ENCODE assay signal across 8 mouse cellular contexts in genomic region chr10:59952152-59952780, GRCm38 (mm10). TPM values are rescaled to one million over a fixed set of nuclear protein-coding genes. Genes with fewer than 3 reads are reported as not detected.
DNase-seq lines count a peak whose midpoint lies in the region; ATAC-seq and TF ChIP-seq lines count a peak whose summit lies in the region.

No protein-coding gene starts in this region.

- peak overlapping the region; percentile 96 for H3K9ac ChIP-seq in forebrain, postnatal 0 days
- peak overlapping the region; percentile 78 for H3K9ac ChIP-seq in midbrain, embryonic 13.5 days (replicated peaks)
- peak overlapping the region; percentile 69 for H3K9ac ChIP-seq in stomach, postnatal 0 days (ENCODE audit: low read length)

- H3K27ac ChIP-seq in left cerebral cortex, adult 2 months = peak overlapping the region; percentile 98
- H3K27ac ChIP-seq in forebrain, postnatal 0 days (ENCODE audit: low read depth, low read length) = peak overlapping the region; percentile 94
- peak overlapping the region; percentile 96 for H3K27ac ChIP-seq in hindbrain, embryonic 10.5 days
- peak overlapping the region; percentile 97 for H3K27ac ChIP-seq in midbrain, embryonic 13.5 days
- H3K27ac ChIP-seq in stomach, postnatal 0 days (replicated peaks) = peak overlapping the region; percentile 91

- H3K9me3 ChIP-seq in forebrain, postnatal 0 days (ENCODE audit: low read length) = no peaks in the 10 kb centered on the region
- H3K9me3 ChIP-seq in hindbrain, embryonic 10.5 days = no peaks in the 10 kb centered on the region
- H3K9me3 ChIP-seq in midbrain, embryonic 13.5 days = no peaks in the 10 kb centered on the region
- no peaks in the 10 kb centered on the region for H3K9me3 ChIP-seq in stomach, postnatal 0 days (ENCODE audit: control insufficient read depth, low read length)

- no peak for TF ChIP-seq CTCF in left cerebral cortex, adult 2 months (IDR thresholded peaks at IDR 0.05)
- 0 out of 2 replicates have a peak, but pooled peaks have one; percentile 11 for TF ChIP-seq CTCF in forebrain, postnatal 0 days (IDR thresholded peaks at IDR 0.05; ENCODE audit: low read depth)
- no peak for TF ChIP-seq CTCF in stomach, postnatal 0 days (IDR thresholded peaks at IDR 0.05; ENCODE audit: low read depth)

- peaks cover 29% of the 10 kb centered on the region for H3K4me1 ChIP-seq in forebrain, postnatal 0 days (ENCODE audit: insufficient read depth)
- peaks cover 71% of the 10 kb centered on the region for H3K4me1 ChIP-seq in hindbrain, embryonic 10.5 days (replicated peaks)
- H3K4me1 ChIP-seq in midbrain, embryonic 13.5 days (replicated peaks) = peaks cover 46% of the 10 kb centered on the region
- peaks cover 3% of the 10 kb centered on the region for H3K4me1 ChIP-seq in stomach, postnatal 0 days (replicated peaks; ENCODE audit: control insufficient read depth, insufficient read depth)

- peak; percentile 42 for ATAC-seq in forebrain, postnatal 0 days
- ATAC-seq in midbrain, embryonic 13.5 days = peak; percentile 35
- ATAC-seq in stomach, postnatal 0 days (ENCODE audit: low FRiP score, low TSS enrichment) = no peak; the same call in 1 of the 2 replicates

- DNase-seq in left cerebral cortex, adult 2 months (ENCODE audit: extremely low spot score in 1 of 2, low spot score in 2 of 2) = peak; percentile 62 to 70
- no peak for DNase-seq in left cerebral cortex, adult 11 months (ENCODE audit: low spot score)
- DNase-seq in cerebellum, adult 9-11 months = peak; percentile 86
- peak; percentile 83 for DNase-seq in forebrain, postnatal 0 days
- DNase-seq in hindbrain, embryonic 10.5 days (ENCODE audit: low spot score) = peak; percentile 82
- DNase-seq in left cerebral cortex, postnatal 4 days = peak; percentile 79
- peak; percentile 51 for DNase-seq in stomach, postnatal 0 days (ENCODE audit: low spot score)

- 1% methylated on average over 31 of the region's 31 CpGs for WGBS in forebrain, postnatal 0 days
- under 1% methylated on average over 31 of the region's 31 CpGs for WGBS in hindbrain, embryonic 10.5 days
- WGBS in midbrain, embryonic 13.5 days = under 1% methylated on average over 31 of the region's 31 CpGs
- under 1% methylated on average over 31 of the region's 31 CpGs for WGBS in stomach, postnatal 0 days

- H3K36me3 ChIP-seq in forebrain, postnatal 0 days (ENCODE audit: insufficient read depth) = peaks cover 3% of the 10 kb centered on the region; the same call in 1 of the 2 replicates
- peaks cover 4% of the 10 kb centered on the region; the same call in 1 of the 2 replicates for H3K36me3 ChIP-seq in hindbrain, embryonic 10.5 days
- no peaks in the 10 kb centered on the region for H3K36me3 ChIP-seq in midbrain, embryonic 13.5 days
- H3K36me3 ChIP-seq in stomach, postnatal 0 days (ENCODE audit: control insufficient read depth, insufficient read depth, low read length) = no peaks in the 10 kb centered on the region

- no peaks in the 10 kb centered on the region for H3K27me3 ChIP-seq in forebrain, postnatal 0 days (ENCODE audit: insufficient read depth, low read length)
- H3K27me3 ChIP-seq in hindbrain, embryonic 10.5 days (ENCODE audit: insufficient read depth, poor library complexity, severe bottlenecking) = peaks cover 11% of the 10 kb centered on the region
- H3K27me3 ChIP-seq in midbrain, embryonic 13.5 days = no peaks in the 10 kb centered on the region
- no peaks in the 10 kb centered on the region for H3K27me3 ChIP-seq in stomach, postnatal 0 days (ENCODE audit: control insufficient read depth, insufficient read depth, low read length)

- TF ChIP-seq EP300 in stomach, postnatal 0 days (optimal IDR thresholded peaks at IDR 0.05) = peak; percentile 70

- H3K4me3 ChIP-seq in left cerebral cortex, adult 2 months = peak overlapping the region; percentile 99
- H3K4me3 ChIP-seq in forebrain, postnatal 0 days (ENCODE audit: low read depth, low read length) = peak overlapping the region; percentile 75
- H3K4me3 ChIP-seq in hindbrain, embryonic 10.5 days = peak overlapping the region; percentile 81
- H3K4me3 ChIP-seq in midbrain, embryonic 13.5 days (replicated peaks) = peak overlapping the region; percentile 96
- H3K4me3 ChIP-seq in stomach, postnatal 0 days (ENCODE audit: low read depth, low read length) = peak overlapping the region; percentile 93

- intact Hi-C loops in left cerebral cortex, adult 2 months (cut with DNase I) = no loop called here
- intact Hi-C loops in left cerebral cortex, postnatal 4 days (cut with DNase I) = loop anchor here (5.0 kb wide), 1 partner anchor 55 kb away; no protein-coding TSS in a partner anchor

- H3K4me2 ChIP-seq in forebrain, postnatal 0 days (ENCODE audit: low read depth) = peak overlapping the region; percentile 94
- peak overlapping the region; percentile 96 for H3K4me2 ChIP-seq in midbrain, embryonic 13.5 days (replicated peaks)
- peak overlapping the region; percentile 95 for H3K4me2 ChIP-seq in stomach, postnatal 0 days (replicated peaks; ENCODE audit: low read depth)

RNA-seq across cellular contexts. Expression of gene Ddit4, which starts 0.6 kb away (rescaled TPM):
- 10 to 100 TPM; 46.9 to 71.1 TPM for total RNA-seq in left cerebral cortex, adult 2 months (2021)
- 40.0 and 40.7 TPM in 2 replicates for total RNA-seq in forebrain, postnatal 0 days (2014; rRNA removed)
- 52.9 and 57.8 TPM in 2 replicates for polyA plus RNA-seq in forebrain, postnatal 0 days (2015; fragmentation: Nextera tagmentation; extraction: Ambion mirVana)
- polyA plus RNA-seq in hindbrain, embryonic 10.5 days (2016; fragmentation: Nextera tagmentation; extraction: Ambion mirVana) = 37.5 and 37.6 TPM in 2 replicates
- 10 to 100 TPM; 50.6 to 52.2 TPM for total RNA-seq in left cerebral cortex, postnatal 4 days (2021)
- polyA plus RNA-seq in midbrain, embryonic 13.5 days (2015; fragmentation: Nextera tagmentation; extraction: Ambion mirVana) = 48.5 and 58.7 TPM in 2 replicates
- 12.4 and 17.3 TPM in 2 replicates for polyA plus RNA-seq in stomach, postnatal 0 days (2015; fragmentation: Nextera tagmentation; extraction: Ambion mirVana)

RNA-seq across cellular contexts. Expression of gene Ascc1, which starts 50.3 kb away (rescaled TPM):
- total RNA-seq in left cerebral cortex, adult 2 months (2021) = 10 to 100 TPM; 13.2 to 15.1 TPM
- total RNA-seq in forebrain, postnatal 0 days (2014; rRNA removed) = 20.0 and 24.3 TPM in 2 replicates
- 43.8 and 50.5 TPM in 2 replicates for polyA plus RNA-seq in forebrain, postnatal 0 days (2015; fragmentation: Nextera tagmentation; extraction: Ambion mirVana)
- 35.8 and 37.0 TPM in 2 replicates for polyA plus RNA-seq in hindbrain, embryonic 10.5 days (2016; fragmentation: Nextera tagmentation; extraction: Ambion mirVana)
- total RNA-seq in left cerebral cortex, postnatal 4 days (2021) = 10 to 100 TPM; 25.8 to 27.1 TPM
- polyA plus RNA-seq in midbrain, embryonic 13.5 days (2015; fragmentation: Nextera tagmentation; extraction: Ambion mirVana) = 49.5 and 50.6 TPM in 2 replicates
- polyA plus RNA-seq in stomach, postnatal 0 days (2015; fragmentation: Nextera tagmentation; extraction: Ambion mirVana) = 29.0 and 31.6 TPM in 2 replicates

RNA-seq across cellular contexts. Expression of gene Anapc16, which starts 50.7 kb away (rescaled TPM):
- total RNA-seq in left cerebral cortex, adult 2 months (2021) = 10 to 100 TPM; 61.5 to 68.6 TPM
- 98.6 and 115 TPM in 2 replicates for total RNA-seq in forebrain, postnatal 0 days (2014; rRNA removed)
- polyA plus RNA-seq in forebrain, postnatal 0 days (2015; fragmentation: Nextera tagmentation; extraction: Ambion mirVana) = 109 and 117 TPM in 2 replicates
- polyA plus RNA-seq in hindbrain, embryonic 10.5 days (2016; fragmentation: Nextera tagmentation; extraction: Ambion mirVana) = 111 and 114 TPM in 2 replicates
- 10 to 100 TPM; 60.2 to 60.8 TPM for total RNA-seq in left cerebral cortex, postnatal 4 days (2021)
- 121 TPM in 2 replicates for polyA plus RNA-seq in midbrain, embryonic 13.5 days (2015; fragmentation: Nextera tagmentation; extraction: Ambion mirVana)
- polyA plus RNA-seq in stomach, postnatal 0 days (2015; fragmentation: Nextera tagmentation; extraction: Ambion mirVana) = 76.8 and 86.4 TPM in 2 replicates
